Mouse (Mus musculus) adipocyte (in vitro differentiated cells): ENCODE measurements around the gene Exoc6.
A peak's percentile ranks its signal among the peaks of the same experiment; 100 is the strongest.

Experiments
- DNase-seq: peaks from one replicate; pipeline ENCODE4 v3.0.0-alpha.2; 2016; ENCODE audit warnings: low spot score

Exoc6 gene

DNA sequence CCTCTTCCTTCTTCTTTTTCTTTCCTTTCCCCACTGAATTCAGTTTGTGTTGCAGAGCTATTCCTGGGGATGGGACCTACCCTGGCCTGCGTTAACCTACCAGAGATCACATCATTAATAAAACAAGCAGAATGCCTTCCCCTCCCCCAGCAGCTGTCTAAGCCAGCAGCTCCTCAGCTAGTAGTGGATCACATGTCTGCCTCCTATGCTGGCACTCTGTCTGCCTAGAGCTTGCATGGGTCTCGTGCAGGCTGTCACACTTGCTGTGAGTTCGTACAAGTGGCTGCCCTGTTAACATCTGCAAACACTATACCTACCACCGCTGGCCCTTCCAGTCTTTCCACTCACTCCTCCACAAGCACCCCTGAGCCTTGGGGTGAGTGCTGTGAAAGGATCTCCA is 29.4 kb downstream of the Exoc6 start:
- DNase-seq = peak; percentile 9

DNA sequence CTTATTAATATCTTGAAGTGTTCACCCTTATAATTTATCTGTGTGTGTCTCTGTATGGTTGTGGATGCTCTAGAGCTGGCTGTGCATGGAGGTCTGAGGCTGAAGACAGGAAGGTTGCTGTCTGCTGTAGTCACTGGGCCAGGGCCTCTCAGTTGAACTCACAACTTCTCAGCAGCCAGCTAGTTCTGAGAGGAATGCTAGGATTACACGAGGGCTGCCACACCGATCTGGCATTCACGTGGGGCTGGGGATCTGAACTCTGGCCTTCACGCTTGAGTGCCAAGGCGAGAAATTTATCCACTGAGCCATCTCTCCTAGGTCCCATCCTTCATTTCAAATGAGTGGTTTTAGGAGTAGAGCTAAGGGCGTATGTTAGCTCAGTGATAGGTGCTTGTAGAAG is 30.2 kb downstream of the Exoc6 start:
- no peak for DNase-seq

DNA sequence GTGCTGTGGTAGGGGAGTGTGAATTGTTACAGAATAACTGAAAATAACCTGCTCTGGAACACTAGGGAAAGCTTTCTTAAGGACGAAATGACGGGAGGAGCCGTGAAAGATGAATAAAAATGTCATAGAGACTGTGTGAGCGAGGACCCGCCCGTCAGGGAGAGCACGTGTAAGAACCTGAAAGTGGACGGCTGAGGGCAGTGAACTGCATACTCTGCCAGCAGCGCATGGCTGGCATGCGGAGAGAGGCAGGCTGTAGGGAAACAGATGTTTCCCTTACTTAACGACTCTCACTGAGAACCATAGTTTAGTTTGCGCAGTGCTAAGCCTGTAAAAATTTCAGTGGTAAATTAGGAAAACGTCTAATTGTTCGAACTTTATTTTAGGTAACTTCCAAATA is 35.0 kb downstream of the Exoc6 start:
- no peak for DNase-seq

DNA sequence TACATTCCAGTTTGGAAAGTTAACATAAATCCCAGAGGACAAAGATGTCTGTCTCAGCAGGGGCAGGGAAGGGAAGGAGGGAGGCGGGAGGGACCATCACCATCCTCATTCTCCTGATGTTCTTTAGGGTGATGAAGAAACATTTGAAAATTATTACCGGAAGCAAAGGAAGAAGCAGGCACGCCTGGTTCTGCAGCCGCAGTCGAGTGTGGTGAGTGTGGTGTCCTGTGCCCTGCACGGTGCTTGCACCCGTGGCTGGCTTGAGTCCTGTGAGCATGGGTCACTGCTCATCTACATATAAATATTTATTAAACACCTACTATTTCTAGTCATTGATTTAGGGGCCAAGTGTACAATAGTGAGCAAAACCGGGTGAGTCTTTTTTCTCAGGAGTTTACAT is 35.5 kb downstream of the Exoc6 start:
- DNase-seq = no peak

- no peak for DNase-seq
Observed at GRCm38 (mm10) chr19:37590544-37590943, 40.3 kb downstream of the Exoc6 start.

DNA sequence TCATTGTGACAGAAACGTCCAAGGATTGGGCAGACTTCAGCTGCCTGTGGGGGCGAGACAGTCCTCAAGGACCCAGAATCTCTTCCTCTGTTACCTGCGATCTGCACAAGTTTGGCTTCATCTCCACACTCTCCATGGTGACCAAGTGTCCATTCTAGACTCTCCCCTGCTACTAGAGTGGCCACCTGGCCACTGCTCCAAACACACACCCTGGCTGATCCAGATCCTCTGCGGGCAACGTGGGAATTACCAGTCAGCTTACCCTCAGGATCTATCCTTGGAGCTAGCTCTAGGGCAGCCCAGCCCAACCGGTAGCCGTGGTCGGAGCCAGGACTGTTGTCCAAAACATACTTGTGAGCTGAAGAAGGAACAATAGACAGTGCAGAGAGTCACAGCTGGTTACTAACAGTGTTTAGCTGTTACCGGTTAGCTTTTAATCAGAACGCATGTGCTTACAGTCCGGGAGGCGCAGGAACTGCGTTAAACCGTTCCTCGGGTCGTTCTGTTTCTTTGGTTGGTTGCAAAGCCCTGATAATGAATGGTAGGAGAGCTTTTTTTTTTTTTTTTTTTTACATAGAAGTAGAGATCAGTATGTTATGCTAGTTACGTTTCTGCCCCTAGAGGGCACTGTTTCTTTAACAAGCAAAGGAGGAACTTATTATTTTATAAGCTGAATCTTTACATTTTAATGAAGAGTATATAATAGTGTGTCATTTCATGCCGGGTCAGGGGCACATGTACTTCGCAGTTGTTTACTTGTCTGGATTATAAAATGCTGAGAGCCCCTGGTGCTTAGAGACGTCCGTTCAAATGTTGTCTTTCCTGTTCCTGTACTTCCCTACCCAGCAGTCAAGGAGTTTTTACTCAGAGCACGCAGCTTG is 52.0 kb downstream of the Exoc6 start:
- DNase-seq = peak; percentile 78

GRCm38 (mm10) chr19:37609991-37610390 is 59.8 kb downstream of the Exoc6 start:
- no peak for DNase-seq

DNA sequence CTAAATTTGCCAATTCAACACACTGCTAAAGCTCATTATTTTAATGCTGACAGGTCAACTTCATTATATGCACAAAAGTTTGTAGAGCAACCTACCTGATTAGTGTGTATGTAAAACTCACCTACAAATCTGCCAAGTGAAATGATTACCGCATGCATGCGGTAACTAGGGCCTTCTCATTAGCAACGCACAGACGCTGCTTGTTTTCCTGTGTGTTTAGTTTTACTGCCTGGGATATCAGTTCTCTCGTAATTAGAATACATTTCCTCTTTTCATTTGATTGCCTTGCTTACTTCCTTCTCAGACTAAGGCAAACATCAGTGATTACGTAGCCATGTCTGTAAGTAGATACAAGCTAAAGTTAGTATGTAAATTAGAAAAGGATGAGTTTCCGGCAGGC is 62.7 kb downstream of the Exoc6 start:
- no peak for DNase-seq

- DNase-seq = no peak
Observed at GRCm38 (mm10) chr19:37615039-37615630, 64.9 kb downstream of the Exoc6 start.

- DNase-seq = peak; percentile 15
Observed at GRCm38 (mm10) chr19:37647994-37648393, 97.8 kb downstream of the Exoc6 start.

GRCm38 (mm10) chr19:37650526-37650925 is 100.3 kb downstream of the Exoc6 start:
- no peak for DNase-seq

GRCm38 (mm10) chr19:37654012-37654411 is 103.8 kb downstream of the Exoc6 start:
- DNase-seq = no peak

DNA sequence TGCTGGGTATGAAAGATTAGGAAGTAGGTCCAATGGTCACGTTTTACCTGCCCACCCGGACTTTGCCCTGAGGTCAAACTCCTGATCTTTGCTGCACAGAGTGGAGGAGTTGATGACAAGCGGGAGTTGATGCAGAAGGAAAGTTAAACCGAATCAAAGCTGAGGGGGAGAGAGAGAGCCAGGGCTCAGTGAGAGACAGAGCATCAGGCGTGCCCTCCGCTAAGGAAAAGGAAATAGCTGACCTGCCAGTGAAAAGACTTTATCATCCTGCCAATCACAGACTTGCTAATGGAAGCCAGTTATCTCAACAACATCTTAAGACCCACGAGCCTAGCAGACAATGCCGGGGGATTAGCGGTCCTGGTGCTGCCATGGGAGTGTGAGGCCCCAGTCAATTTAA is 106.2 kb downstream of the Exoc6 start:
- no peak for DNase-seq

GRCm38 (mm10) chr19:37665256-37665655 is 115.0 kb downstream of the Exoc6 start:
- DNase-seq = no peak

DNA sequence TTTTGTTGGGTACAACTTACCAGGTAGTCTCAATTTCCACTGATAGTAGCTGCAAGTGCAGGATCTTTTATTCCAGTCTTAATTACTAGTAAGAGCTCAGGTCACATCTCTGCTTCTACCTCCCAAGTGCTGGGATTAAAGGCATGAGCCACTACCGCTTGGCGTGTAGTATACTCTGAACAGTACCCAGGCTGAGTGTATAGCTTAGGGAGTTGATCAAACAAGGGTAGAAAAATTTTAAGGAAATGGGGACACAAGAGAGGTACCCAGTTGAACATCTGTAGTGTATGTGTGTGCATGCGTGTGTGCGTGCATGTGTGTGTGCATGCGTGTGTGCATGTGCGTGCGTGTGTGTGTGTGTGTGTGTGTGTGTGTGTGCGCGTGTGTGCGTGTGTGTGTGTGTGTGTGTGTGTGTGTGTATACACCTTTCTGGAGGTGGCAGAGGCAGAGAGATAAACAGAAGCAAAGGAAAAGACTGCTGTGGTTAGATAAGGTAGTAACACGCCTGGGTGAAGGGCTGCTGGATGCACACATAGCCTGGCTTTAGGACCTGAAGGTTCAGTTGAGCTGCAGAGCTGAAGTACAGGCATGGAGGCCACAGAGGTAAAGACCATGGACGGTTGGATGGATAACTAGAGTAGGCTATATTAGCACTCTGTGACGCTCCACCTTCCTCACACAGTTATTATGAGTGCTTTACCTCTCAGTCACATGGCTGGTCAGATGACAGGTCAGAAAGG is 117.8 kb downstream of the Exoc6 start:
- DNase-seq = no peak

GRCm38 (mm10) chr19:37668657-37669056 is 118.4 kb downstream of the Exoc6 start:
- no peak for DNase-seq

- no peak for DNase-seq
Observed at GRCm38 (mm10) chr19:37669486-37669885, 119.3 kb downstream of the Exoc6 start.

GRCm38 (mm10) chr19:37673393-37673792 is 123.2 kb downstream of the Exoc6 start:
- DNase-seq = peak; percentile 25

DNA sequence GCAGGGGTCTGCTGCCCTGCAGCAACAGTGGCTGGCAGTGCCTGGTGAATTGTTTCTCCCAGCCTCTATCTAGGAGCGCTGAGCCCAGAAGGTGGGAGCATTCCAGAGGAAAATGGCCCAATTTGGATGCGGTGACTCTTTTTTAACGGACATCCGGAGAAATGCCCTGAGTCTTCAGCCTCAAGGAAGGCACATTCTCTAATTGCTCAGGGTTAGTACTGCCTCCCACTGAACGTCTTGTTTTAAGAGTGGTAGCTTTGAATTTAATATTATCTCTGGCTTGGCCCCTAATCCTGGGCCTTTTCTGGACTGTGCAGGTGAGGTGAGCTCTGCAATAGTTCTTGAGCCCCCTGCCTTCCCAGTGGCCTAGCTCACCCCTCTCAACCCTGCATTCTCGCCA is 135.1 kb downstream of the Exoc6 start, which contains the start of gene Cyp26c1:
TSS of gene Cyp26c1 (plus strand) at position 301 of the 400 bp plus-strand sequence.
- no peak for DNase-seq

GRCm38 (mm10) chr19:37686347-37686746 is 136.1 kb downstream of the Exoc6 start:
- DNase-seq = no peak

DNA sequence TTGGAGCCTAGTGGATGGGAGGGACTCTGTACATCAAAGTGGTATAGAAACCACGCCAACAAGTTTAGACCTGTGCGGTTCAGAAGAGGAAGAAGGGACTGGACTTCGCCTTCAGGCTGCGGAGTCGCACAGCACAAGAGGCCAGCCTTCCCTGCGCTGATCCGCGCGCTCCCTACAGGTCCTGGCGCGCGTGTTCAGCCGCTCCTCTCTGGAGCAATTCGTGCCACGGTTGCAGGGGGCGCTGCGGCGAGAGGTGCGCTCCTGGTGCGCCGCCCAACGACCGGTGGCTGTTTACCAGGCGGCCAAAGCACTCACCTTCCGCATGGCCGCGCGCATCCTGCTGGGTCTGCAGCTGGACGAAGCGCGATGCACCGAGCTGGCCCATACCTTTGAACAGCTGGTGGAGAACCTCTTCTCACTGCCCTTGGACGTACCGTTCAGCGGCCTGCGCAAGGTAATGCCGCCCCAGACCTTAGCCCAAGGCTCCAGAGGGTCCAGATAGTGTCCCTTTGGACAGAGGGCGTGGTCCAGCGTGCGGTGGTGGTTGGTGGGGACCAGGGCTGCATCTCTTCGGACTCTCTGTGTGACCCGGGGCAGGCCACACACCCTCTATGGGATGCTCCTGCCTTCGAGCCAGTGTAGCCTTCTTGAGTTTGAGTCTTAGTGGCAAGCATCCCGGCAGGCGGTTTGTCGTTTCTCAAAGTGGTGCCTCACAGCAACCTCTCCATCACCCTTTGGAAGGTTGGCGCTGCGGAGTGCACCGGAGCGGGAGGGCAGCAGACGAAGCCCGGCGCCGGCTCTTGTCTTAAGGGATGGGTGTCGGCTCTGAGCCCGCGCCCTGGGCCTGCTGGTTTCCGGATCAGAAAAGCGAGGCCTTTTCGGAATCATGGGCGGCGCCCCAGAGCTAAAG is 137.0 kb downstream of the Exoc6 start:
- DNase-seq = no peak

- no peak for DNase-seq
Observed at GRCm38 (mm10) chr19:37689478-37689877, 139.3 kb downstream of the Exoc6 start.
